Comparison of ENCODE assay signal across 1 mouse cellular context in genomic region chr5:140749062-140749875, GRCm38 (mm10).
TF ChIP-seq lines count a peak whose summit lies in the region.

No protein-coding gene starts in this region.

TF ChIP-seq in CH12.LX, 34 proteins besides CTCF, POLR2A, EP300 and RAD21 (continued from another document):
- TF ChIP-seq SIN3A (IDR thresholded peaks at IDR 0.05; ENCODE audit: low read length) (peak; percentile 63; the same call in 1 of the 2 replicates), TCF12 (IDR thresholded peaks at IDR 0.05; ENCODE audit: low read depth, low read length) (peak; percentile 68; the same call in 1 of the 2 replicates), ELF1 (IDR thresholded peaks at IDR 0.05; ENCODE audit: low read depth, low read length) (peak; percentile 71), ZKSCAN1 (IDR thresholded peaks at IDR 0.05; ENCODE audit: borderline replicate concordance, low read depth, low read length) (no peak), MYC (IDR thresholded peaks at IDR 0.05; ENCODE audit: low read depth, low read length) (peak; percentile 74; the same call in 1 of the 2 replicates), PAX5 (IDR thresholded peaks at IDR 0.05; ENCODE audit: low read length) (no peak), MAX (IDR thresholded peaks at IDR 0.05; ENCODE audit: low read length) (peak; percentile 72; the same call in 1 of the 2 replicates), SMC3 (IDR thresholded peaks at IDR 0.05; ENCODE audit: low read depth, low read length) (peak; percentile 70), MAZ (IDR thresholded peaks at IDR 0.05; ENCODE audit: low read depth, low read length) (0 out of 2 replicates have a peak, but pooled peaks have one; percentile 51), ZMIZ1 (IDR thresholded peaks at IDR 0.05; ENCODE audit: low read depth, low read length) (0 out of 2 replicates have a peak, but pooled peaks have one; percentile 38), BHLHE40 (IDR thresholded peaks at IDR 0.05; ENCODE audit: low read depth, low read length) (peak; percentile 47), UBTF (IDR thresholded peaks at IDR 0.05; ENCODE audit: low read depth, low read length) (no peak), RCOR1 (conservative IDR thresholded peaks at IDR 0.05; ENCODE audit: low read depth, low read length) (0 out of 2 replicates have a peak, but pooled peaks have one; percentile 47)
